Mouse (Mus musculus): ENCODE measurements around the gene Selenop.

DNA sequence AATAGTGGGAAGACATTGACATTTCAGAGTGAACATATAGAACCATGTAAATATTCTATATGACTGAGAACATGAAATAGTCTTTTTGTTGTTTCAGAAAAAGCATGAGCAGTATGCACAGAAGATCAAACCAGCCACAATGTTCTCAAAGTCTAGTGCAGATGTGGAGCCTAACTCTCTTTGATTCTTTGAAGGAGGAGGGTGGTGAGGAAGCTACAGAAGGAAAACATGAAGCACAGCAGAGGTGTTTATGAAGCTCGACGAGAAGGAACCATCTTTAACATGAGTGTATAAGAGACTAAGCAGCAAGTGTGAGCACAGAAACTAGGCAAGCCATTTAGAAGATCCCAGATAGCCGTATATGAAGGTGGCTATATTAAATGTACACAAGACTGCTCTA lies 41.5 kb downstream of the Selenop start:
- TF ChIP-seq CTCF (IDR thresholded peaks at IDR 0.05; ENCODE audit: low read depth) (no peak), EP300 (optimal IDR thresholded peaks at IDR 0.05) (no peak)
